Mouse (Mus musculus) forebrain, embryonic 13.5 days (tissue): ENCODE data around the gene Trappc1. TPM values are rescaled to one million over a fixed set of nuclear protein-coding genes. Genes with fewer than 3 reads are reported as not detected.
A peak's percentile ranks its signal among the peaks of the same experiment; 100 is the strongest.

Experiments
- ATAC-seq: fragments of 200-750 bp; cut with Nextera tagmentation; 2 replicates; pipeline ENCODE4 v1.8.0; 2017
- H3K27ac ChIP-seq: fragments of 300-500 bp; sonication (generic); 2 replicates; pipeline ENCODE4 v1.5.1; 2015; ENCODE audit warnings: inconsistent platforms, mild to moderate bottlenecking, moderate library complexity
- H3K27me3 ChIP-seq: fragments of 300-500 bp; sonication (generic); 2 replicates; pipeline ENCODE4 v1.6.1; 2015; ENCODE audit warnings: mild to moderate bottlenecking, inconsistent platforms
- H3K36me3 ChIP-seq: fragments of 300-500 bp; sonication (generic); 2 replicates; pipeline ENCODE4 v1.6.1; 2015; ENCODE audit warnings: mild to moderate bottlenecking, inconsistent platforms; ENCODE audit not compliant: poor library complexity, severe bottlenecking
- H3K4me1 ChIP-seq: fragments of 300-500 bp; sonication (generic); 2 replicates; pipeline ENCODE4 v1.6.1; 2015; ENCODE audit warnings: inconsistent platforms
- H3K4me2 ChIP-seq: fragments of 300-500 bp; sonication (generic); 2 replicates; pipeline ENCODE4 v1.6.1; 2015; ENCODE audit warnings: inconsistent platforms, mild to moderate bottlenecking, moderate library complexity
- H3K4me3 ChIP-seq: fragments of 300-500 bp; sonication (generic); 2 replicates; pipeline ENCODE4 v1.5.1; 2015; ENCODE audit warnings: mild to moderate bottlenecking, inconsistent platforms
- H3K9ac ChIP-seq: fragments of 300-500 bp; sonication (generic); 2 replicates; pipeline ENCODE4 v1.6.1; 2015; ENCODE audit warnings: mild to moderate bottlenecking, inconsistent platforms
- H3K9me3 ChIP-seq: fragments of 300-500 bp; sonication (generic); replicated peaks from 2 replicates; pipeline ENCODE4 v1.6.1; 2016; ENCODE audit warnings: inconsistent platforms
- WGBS: fragments of 180-500 bp; shearing (Covaris S2); methylation state at CpG from one replicate; pipeline ENCODE4 v1.1.7; 2015; 5-methylcytosine and 5-hydroxymethylcytosine counted together
- polyA plus RNA-seq: library from polyadenylated mRNA; unstranded; fragments of >200 nt; fragmentation: Nextera tagmentation; extraction: Ambion mirVana; gene quantifications from 2 replicates; pipeline ENCODE4 v1.2.1, GENCODE M21; 2015

Trappc1 gene
- polyA plus RNA-seq, 1 experiment from 2014 or later, result 208 TPM

- H3K4me1 ChIP-seq, result peaks cover 64% of the 10 kb centered on the region
- ATAC-seq, result no peak
These were observed 41.9 kb downstream of the Trappc1 start for GRCm38 (mm10) chr11:69365722-69366121.

GRCm38 (mm10) chr11:69366157-69366854 is 42.5 kb downstream of the Trappc1 start:
- no peaks in the 10 kb centered on the region for H3K9me3 ChIP-seq
- peak overlapping the region; percentile 98 for H3K4me2 ChIP-seq
- WGBS, result under 1% methylated on average over 26 of the region's 26 CpGs
- peak overlapping the region; percentile 70 for H3K9ac ChIP-seq
- peak overlapping the region; percentile 99 for H3K27ac ChIP-seq
- peak overlapping the region; percentile 90 for H3K4me3 ChIP-seq
- H3K27me3 ChIP-seq, result no peaks in the 10 kb centered on the region
- ATAC-seq, result peak; percentile 76
- H3K4me1 ChIP-seq, result peaks cover 70% of the 10 kb centered on the region
- peaks cover 32% of the 10 kb centered on the region for H3K36me3 ChIP-seq

More at GRCm38 (mm10) chr11:69365722-69366121, 41.9 kb downstream of the Trappc1 start:
- Histone ChIP-seq H3K4me2 (peak overlapping the region; percentile 98), H3K4me3 (peak overlapping the region; percentile 90), H3K27ac (peak overlapping the region; percentile 99), H3K9me3 (no peaks in the 10 kb centered on the region), H3K36me3 (peaks cover 38% of the 10 kb centered on the region), H3K9ac (peak overlapping the region; percentile 70), H3K27me3 (no peaks in the 10 kb centered on the region)
- 25% methylated on average over 6 of the region's 6 CpGs for WGBS

- H3K27me3 ChIP-seq, result no peaks in the 10 kb centered on the region
- peaks cover 25% of the 10 kb centered on the region for H3K36me3 ChIP-seq
- peak overlapping the region; percentile 99 for H3K27ac ChIP-seq
- H3K4me3 ChIP-seq, result peak overlapping the region; percentile 90
- no peak; the same call in 1 of the 2 replicates for ATAC-seq
- peak overlapping the region; percentile 100 for H3K9ac ChIP-seq
- peak overlapping the region; percentile 98 for H3K4me2 ChIP-seq
- H3K9me3 ChIP-seq, result no peaks in the 10 kb centered on the region
- WGBS, result 0% methylated on average over 22 of the region's 22 CpGs
- peaks cover 73% of the 10 kb centered on the region for H3K4me1 ChIP-seq
These were observed 43.3 kb downstream of the Trappc1 start for GRCm38 (mm10) chr11:69366855-69367615.

- Histone ChIP-seq H3K4me1 (peaks cover 75% of the 10 kb centered on the region), H3K36me3 (peaks cover 19% of the 10 kb centered on the region), H3K9ac (peak overlapping the region; percentile 100), H3K9me3 (no peaks in the 10 kb centered on the region), H3K4me3 (peak overlapping the region; percentile 90), H3K4me2 (peak overlapping the region; percentile 98), H3K27me3 (no peaks in the 10 kb centered on the region), H3K27ac (peak overlapping the region; percentile 99)
- WGBS, result 1% methylated on average over 22 of the region's 22 CpGs
- ATAC-seq, result no peak
These were observed 44.0 kb downstream of the Trappc1 start for GRCm38 (mm10) chr11:69367616-69368355.

- Histone ChIP-seq H3K36me3 (peaks cover 14% of the 10 kb centered on the region), H3K4me3 (peak overlapping the region; percentile 90), H3K4me1 (peaks cover 76% of the 10 kb centered on the region), H3K27ac (peak overlapping the region; percentile 99), H3K4me2 (peak overlapping the region; percentile 98), H3K9ac (peak overlapping the region; percentile 100), H3K9me3 (no peaks in the 10 kb centered on the region), H3K27me3 (no peaks in the 10 kb centered on the region)
- WGBS, result under 1% methylated on average over 46 of the region's 106 CpGs
- ATAC-seq, result no peak
These were observed 44.8 kb downstream of the Trappc1 start for GRCm38 (mm10) chr11:69368356-69369214.

- peak within 1 kb of the TSS; percentile 100 for H3K9ac ChIP-seq
- peak within 1 kb of the TSS; percentile 90 for H3K4me3 ChIP-seq
- H3K9me3 ChIP-seq, result no peaks in the 10 kb centered on the region
- ATAC-seq, result no peak
- peak within 1 kb of the TSS; percentile 98 for H3K4me2 ChIP-seq
- 2% methylated on average over 15 of the region's 34 CpGs for WGBS
- H3K27ac ChIP-seq, result peak within 1 kb of the TSS; percentile 99
- H3K27me3 ChIP-seq, result no peaks in the 10 kb centered on the region
- H3K4me1 ChIP-seq, result peaks cover 69% of the 10 kb centered on the region
- peaks cover 6% of the 10 kb centered on the region; the same call in 1 of the 2 replicates for H3K36me3 ChIP-seq
These were observed 45.6 kb downstream of the Trappc1 start, which contains the start of gene Chd3 for GRCm38 (mm10) chr11:69369215-69369989. TSS of gene Chd3 (minus strand) at chr11:69369406.

GRCm38 (mm10) chr11:69369990-69370816 is 46.4 kb downstream of the Trappc1 start:
- peak overlapping the region; percentile 90 for H3K4me3 ChIP-seq
- H3K27me3 ChIP-seq, result no peaks in the 10 kb centered on the region
- no peaks in the 10 kb centered on the region for H3K9me3 ChIP-seq
- H3K27ac ChIP-seq, result peak overlapping the region; percentile 99
- H3K4me1 ChIP-seq, result peaks cover 61% of the 10 kb centered on the region
- 0 out of 2 replicates have a peak, but pooled peaks cover 5% of the 10 kb centered on the region for H3K36me3 ChIP-seq
- ATAC-seq, result no peak
- H3K4me2 ChIP-seq, result peak overlapping the region; percentile 98
- 21% methylated on average over 2 of the region's 2 CpGs for WGBS
- H3K9ac ChIP-seq, result peak overlapping the region; percentile 100

GRCm38 (mm10) chr11:69370817-69371215 is 47.0 kb downstream of the Trappc1 start:
- ATAC-seq, result no peak
- Histone ChIP-seq H3K27ac (peak overlapping the region; percentile 85), H3K27me3 (no peaks in the 10 kb centered on the region), H3K9ac (peak overlapping the region; percentile 31; the same call in 1 of the 2 replicates), H3K9me3 (no peaks in the 10 kb centered on the region), H3K4me2 (peak overlapping the region; percentile 45), H3K36me3 (0 out of 2 replicates have a peak, but pooled peaks cover 5% of the 10 kb centered on the region), H3K4me1 (peaks cover 55% of the 10 kb centered on the region), H3K4me3 (0 out of 2 replicates have a peak overlapping the region, but pooled peaks have one; percentile 11)
- WGBS, result 17% methylated on average over 9 of the region's 9 CpGs

GRCm38 (mm10) chr11:69371601-69372000 is 47.8 kb downstream of the Trappc1 start:
- 0 out of 2 replicates have a peak, but pooled peaks cover 5% of the 10 kb centered on the region for H3K36me3 ChIP-seq

More at GRCm38 (mm10) chr11:69371601-69372000, 47.8 kb downstream of the Trappc1 start:
- H3K9ac ChIP-seq, result peak overlapping the region; percentile 30; the same call in 1 of the 2 replicates
- peak; percentile 25; the same call in 1 of the 2 replicates for ATAC-seq
- H3K4me3 ChIP-seq, result peak overlapping the region; percentile 18
- 32% methylated on average over 12 of the region's 12 CpGs for WGBS
- peaks cover 51% of the 10 kb centered on the region for H3K4me1 ChIP-seq
- peak overlapping the region; percentile 45 for H3K4me2 ChIP-seq
- H3K27ac ChIP-seq, result peak overlapping the region; percentile 85
- no peaks in the 10 kb centered on the region for H3K27me3 ChIP-seq
- no peaks in the 10 kb centered on the region for H3K9me3 ChIP-seq
